Mouse (Mus musculus) adrenal gland, postnatal 14 days (tissue): ENCODE measurements at regions not wholly inside any gene's neighbourhood (a gene's known extent, or its start where the extent isn't known, plus 50 kb on each side); places are given as distances from the start of the nearest gene placed in this dataset.
"Not testable (repeated sequence)": the region's sequence is repeated elsewhere in the genome, so short reads cannot be mapped to it uniquely, and the experiment has no call there.

ENCODE experiments used
- DNase-seq: peaks from one replicate; pipeline ENCODE4 v3.0.0; 2021; ENCODE audit warnings: mixed read lengths

DNA sequence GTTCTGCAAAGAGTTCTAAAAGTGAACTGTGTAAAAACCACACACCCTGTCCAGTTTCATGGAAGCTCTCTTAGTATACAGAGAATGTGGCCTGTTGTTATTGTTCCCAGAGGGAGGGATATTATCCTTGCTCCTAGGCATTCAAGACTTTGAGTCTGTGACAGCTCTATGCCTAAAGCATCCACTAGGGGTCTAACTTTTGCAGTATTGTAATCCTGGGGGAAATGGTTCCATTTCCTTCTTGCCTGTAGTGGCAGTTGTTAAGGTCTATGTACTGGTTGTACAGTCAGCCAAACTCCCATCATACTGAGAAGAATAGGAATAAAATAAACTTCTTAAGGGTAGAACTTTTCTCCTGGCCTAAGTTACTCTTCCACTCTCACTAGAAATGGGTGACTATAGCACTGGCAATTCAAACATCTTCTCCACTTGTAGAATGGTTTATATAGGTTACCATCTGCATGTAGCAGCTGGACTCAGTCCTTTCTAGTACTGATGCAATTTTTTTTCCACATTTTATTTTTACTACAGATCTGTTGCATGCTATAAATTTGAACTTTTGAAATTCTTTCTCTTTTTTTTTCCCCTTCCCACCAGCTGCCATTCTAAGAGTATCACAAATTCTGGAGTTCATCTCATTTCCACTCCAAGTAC is 51.4 kb upstream of the Dpt start:
- DNase-seq, result peak; percentile 31

DNA sequence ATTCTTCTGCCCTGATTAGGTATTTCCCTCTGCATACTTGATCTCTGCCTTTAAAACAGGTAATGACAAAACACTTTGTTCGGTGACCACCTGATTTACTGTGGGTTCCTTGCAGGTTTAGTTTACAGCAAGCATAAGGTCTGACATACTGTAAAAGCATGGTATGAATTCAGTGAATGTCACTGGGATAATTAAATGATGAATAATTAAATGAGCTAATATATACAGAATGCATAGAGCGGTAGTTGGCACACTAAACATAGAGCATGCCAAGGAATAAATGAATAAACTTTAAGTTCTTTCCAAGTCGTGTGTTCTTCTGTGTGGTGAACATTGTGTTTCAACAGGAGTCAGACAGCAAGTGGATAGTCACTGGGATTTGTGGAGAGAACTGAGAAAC is 51.9 kb upstream of the Dpt start:
- no peak for DNase-seq

DNA sequence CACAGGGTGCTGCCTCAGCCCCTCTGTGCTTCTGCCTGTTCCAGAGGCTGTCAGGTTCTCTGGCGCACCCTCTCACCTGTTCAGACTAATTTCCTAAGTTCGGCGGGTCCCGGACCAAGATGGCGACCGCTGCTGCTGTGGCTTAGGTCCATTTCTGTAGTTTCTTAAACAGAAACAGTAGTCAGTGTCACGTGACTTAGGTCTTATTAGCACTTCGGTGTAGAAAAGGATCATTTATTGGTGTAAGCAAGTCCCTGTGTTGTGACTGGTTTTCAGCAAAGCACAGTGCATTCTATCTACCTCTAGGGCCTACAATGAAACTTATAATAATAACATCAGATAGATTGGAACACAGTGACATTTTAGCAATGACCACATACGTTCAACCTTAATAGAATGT is 53.5 kb upstream of the Dpt start:
- DNase-seq, result not testable (repeated sequence)

DNA sequence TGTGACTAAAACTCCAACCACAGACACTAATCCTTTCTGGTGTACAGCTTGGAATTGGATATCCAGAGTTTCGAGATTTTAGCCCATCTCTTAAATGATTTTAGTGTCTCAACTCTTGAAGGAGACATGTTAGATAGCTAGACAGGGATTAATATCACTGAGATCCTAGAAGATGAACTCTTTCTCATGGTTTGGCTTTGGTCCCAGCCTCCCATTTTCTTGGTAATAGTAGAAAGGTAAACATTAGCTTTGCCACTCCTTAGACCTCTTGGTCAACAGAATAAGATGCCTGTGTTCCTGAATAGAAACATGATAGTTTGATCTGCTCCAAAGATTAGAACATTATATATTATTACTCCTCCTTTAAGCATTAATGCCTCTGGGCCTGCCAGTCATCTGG is 60.8 kb upstream of the Dpt start:
- DNase-seq, result no peak

DNA sequence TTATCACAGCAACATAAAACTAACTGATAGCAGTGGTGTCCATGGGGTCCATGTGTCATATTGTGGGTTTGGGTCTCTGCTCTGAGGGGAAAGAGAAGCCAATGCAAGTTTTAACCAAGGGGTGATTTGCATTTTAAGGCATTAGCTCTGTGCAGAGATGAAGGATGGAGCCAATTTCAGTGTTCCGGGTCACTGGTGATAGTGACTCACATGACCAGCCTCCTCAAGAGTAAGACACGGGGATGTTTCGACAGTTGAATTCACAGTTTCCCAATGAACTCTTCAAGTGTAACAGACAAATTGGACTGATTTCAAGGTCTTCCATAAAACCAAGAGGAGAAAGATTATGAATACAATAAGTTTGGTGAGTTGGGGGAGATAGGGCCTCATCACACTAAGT is 62.7 kb upstream of the Dpt start:
- no peak for DNase-seq

DNA sequence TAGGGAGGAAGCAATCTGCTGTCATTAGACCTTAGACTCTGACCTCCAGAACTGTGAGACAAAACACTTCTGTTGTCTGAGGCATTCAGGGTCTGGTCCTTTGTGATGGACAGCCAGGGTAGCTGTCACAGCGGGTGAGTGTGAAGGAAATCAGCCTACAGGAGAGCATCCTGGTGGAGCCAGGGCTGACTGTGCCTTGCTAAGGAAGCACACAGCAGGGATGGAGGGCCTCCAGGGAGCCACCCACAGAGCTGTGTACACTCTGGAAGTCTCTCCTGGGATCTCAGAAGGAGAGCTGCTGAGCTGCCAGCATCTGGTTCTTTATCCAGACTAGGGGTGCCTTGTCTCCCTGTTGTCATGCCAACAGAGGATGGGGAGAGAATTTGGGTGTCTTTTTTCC is 74.4 kb upstream of the Dpt start:
- DNase-seq, result no peak

DNA sequence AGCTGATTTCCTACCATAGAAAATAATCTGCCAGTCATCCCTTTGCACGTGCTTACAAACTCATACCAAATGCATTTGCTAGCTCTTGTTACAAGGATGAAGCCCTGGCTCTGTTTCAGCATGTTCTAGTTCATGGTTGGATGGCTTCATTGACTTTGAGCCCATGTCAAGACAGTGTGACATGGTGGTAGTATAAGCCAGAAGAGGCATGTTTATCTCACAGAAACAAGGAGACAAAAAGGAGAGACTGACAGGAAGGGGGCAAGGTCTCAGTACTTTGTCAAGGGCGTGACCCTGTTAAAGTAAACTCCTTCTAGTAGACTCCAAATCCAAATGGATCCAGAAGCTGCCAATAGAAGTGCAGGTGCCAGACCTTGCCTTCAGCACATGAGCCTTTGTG is 81.5 kb upstream of the Dpt start:
- DNase-seq, result no peak

DNA sequence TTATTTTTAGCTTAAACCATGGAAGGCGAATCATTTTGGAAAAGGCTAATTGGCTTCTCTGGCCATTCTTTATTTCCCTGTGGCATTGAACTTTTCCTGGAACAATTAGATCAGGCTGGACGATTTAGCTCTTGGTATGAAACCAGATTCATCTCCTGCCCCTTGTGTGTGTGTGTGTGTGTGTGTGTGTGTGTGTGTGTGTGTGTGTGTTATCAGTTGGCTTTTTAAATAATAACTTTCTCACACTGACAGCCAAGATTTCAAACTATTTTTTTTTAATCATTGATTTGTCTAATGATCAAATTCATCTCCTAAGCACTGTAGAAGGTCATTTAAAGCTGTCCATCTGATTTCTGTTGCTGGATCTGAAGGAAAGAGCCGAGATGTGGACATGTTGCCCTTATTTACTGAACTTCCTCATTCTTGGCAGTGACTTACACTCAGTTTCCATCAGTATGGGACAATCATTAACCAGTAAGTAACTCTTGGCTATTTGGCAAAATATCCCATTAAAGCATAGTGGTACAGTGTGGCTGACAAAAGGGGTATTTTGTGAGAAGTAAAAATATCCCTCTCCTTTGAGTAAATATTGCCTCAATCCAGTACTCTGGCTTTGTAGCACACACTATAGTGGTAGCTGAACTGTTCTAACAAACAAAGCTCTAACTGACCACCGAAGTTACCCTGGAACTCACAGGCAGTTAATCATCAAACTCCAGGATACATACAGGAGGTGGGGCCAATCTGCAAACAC is 82.5 kb upstream of the Dpt start:
- DNase-seq, result no peak

DNA sequence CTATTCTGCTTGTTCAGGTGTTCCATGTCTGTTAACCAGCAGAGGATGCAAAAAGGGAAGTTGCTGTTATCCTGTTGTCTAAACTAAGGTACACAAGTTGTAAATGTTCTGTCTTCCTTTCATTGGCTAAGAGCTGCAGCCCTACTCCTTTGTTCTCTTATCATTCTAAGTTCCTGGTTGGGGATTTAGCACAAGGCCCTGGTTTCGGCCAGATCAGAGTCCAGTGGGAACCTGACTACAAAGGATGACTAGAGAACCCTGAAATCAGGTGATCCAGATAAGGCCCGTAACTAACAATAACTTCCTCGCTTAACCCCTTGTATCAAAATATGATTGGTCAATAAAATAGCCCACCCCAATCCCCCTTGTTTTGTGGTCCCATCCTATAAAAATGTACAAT is 83.9 kb upstream of the Dpt start:
- no peak for DNase-seq

DNA sequence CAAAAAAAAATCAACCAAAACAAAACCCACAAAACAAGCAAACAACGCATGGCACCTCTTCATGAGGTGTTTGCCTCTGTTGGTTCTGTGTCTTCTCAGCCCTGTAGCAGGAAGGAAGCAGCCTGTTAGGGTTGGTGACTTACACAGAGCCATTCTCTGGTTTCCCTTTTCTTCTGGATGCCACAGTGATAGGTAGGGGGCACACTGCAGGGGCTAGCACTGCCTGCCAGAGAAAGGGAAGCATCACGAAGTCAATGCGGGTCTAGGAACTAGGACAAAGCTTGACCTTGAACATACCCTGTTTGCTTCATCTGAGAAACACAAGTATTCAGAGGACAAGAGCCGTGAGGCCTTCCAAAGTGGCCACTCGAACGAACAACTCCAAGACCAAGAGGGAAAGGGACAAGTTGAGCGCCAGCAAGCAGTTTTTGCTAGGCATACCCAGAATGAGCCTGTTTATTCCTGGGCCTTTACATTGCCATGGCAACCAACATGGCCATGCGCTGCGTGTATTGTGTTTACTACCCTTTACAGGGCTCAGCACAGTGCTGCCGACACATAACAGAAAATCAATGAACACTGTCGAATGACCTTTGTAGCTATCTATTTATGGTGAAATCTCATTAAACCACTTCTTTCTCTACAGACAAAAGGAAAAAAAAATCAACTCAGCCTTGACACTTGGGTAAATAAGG is 91.9 kb upstream of the Dpt start:
- no peak for DNase-seq

DNA sequence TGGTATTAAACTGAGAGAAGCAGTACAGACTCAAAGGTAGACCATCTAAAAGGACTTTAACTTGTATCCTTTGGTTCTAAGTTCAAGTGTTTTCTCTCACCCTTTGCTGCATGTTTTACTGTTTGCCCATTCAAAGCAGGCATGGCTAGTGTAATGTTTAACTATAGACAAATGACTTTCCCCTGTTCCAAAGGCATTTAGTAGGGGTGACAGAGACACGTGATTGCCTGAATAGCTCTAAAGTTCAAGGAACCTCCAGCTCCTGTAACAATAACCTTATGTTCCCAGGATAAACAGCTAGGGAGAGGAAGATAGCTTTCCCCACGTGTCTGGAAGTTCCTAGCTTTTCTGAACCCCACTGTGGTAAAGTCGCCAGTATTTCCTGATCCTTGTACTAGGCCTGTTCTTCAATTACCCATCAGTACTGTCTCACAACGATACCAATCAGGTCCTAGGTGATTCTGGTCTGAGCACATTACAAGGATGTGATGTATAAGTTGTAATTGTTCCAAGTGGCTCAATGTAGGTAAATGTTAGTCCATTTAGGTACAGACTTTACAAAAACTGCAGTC is 92.8 kb upstream of the Dpt start:
- no peak for DNase-seq

DNA sequence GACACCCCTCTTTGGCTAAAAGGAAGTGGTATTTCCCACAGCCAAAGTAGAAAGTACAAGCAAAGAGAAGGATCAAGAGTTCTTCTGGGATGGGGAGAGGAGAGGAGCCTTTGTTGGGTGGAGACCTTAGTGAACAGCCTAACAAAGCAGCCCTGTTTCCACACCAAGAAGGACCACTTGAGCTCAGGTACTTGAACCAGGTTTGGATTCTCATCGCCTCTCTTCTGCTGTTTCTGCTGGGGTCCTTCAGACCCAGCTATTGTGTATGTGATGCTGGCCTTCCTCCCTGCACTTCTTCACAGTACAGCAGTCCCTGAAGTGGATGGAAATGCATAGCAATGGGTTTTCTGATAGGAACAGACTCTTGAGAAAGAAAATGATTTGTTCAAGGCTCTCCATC is 106.4 kb upstream of the Dpt start:
- no peak for DNase-seq

DNA sequence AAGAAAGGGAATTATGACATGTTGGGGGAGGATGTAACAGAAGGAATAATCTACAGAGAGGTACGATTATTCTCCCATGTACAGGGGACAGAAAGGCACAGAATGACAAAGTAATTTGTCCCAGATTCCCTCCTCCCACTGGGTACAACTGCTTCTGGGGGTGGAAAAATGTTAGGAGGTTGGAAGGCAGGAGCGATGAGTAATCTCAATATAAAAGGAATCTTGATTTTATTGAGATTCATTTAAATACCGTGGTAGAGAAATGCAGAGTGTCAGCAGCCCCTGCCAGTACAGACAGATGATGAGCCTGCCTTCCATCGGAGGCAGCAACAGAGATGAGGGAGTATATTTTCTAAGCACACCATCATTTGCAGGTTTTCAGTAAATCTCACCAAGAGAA is 107.1 kb upstream of the Dpt start:
- no peak for DNase-seq

DNA sequence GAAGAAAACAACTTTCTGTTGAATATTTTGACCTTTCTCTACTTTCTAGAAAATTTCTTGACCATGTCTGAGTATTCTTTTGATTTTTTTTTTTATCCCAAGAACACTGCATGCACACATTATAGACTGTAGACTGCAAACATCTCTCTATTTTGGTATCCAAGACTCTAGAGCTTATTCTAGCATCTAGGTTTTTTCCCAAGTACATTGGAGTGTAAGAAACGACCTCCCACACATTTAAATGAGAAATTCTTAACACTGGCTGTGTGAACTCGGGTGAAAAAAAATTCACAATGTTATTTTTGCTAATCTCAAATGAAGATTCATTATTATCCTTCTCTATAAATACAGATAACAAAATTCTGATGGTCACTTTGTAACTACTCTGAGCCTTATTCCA is 112.0 kb upstream of the Dpt start:
- no peak for DNase-seq

DNA sequence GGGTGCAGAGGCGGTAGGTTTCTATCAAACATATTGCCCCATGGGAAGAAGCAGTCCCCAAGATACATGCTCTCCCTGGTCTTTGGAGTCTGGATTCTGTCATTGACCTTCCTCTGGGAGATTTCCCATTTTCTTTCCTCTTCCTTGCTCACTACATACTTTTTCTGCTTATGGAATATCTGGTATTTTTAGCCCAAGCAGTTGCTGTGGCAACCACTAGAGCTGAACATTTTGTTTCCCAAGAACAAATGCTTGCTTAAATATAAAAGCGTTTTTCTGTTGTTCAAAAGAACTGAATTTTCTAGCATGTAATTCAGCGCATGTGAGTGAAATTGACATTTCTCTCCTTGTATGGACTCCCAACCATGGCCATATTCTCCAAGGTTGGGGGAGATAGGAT is 112.7 kb upstream of the Dpt start:
- no peak for DNase-seq

DNA sequence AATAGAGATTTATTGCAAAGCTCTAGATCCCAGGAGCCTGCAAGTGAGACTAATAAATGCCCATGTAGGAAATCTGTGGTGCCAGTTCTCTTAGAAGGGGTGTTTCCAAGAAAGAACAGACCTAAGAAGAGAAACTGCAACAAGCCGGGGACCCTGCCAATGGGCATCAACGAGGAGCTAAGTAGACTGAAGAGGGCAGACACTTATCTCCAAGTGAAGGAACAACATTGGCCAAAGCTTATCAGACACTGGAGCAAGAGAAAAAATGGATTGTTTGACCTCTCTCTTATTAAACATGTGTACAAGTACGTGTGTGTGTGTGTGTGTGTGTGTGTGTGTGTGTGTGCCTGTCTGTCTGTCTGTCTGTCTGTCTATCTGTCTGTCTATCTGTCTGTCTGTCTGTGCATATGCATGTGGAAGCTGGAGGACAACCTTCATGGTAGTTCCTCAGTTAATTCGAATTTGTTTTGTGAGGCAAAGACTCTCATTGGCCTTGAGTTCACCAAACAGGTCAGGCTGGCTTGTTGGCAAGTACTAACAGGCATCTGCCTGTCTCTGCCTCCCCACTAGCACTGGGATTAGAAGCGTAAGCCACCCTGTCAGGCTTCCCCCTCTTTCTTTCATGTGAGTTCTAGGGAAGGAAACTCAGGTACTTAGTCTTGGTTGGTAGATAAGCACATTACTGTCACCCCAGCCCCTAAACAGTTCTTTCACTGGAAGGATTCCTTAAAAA is 113.4 kb upstream of the Dpt start:
- no peak for DNase-seq

DNA sequence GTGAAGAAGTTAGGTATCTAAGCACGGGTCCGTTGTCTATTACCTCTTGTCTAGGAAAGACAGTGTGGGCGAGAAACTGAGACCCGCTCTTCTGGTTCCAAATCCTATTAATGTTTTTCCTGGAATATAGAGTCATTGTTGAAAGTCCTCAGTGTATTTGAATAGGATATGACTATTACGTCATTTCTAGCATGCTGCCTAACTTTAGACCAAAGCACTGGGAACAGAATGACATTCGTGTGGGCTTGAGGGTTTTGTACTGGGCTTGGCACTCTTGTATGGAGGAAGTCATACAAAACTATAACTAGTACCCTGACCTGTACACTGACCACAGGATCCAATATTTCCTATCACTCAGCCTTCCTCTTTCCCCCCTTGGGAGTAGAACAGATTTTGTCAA is 114.0 kb upstream of the Dpt start:
- DNase-seq, result no peak

DNA sequence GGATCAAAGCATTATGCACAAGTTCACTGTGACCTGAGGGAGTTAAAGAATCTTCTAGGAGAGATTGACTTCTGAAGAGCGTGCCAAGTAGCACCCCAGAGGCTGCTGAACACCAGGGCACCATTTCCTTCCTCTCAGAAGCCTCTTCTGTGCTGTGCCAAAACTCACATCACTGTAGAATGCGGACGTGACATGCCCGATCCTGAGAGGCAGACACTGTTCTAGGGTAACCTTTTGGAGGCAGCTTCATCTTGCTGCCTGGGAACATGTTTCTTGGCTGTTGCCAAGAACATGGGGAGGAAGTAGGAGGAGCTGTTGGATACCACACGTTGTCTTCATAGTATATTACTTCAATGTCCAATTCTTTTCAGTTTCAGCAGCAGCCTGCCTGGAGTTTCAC is 114.9 kb upstream of the Dpt start:
- peak; percentile 42 for DNase-seq

DNA sequence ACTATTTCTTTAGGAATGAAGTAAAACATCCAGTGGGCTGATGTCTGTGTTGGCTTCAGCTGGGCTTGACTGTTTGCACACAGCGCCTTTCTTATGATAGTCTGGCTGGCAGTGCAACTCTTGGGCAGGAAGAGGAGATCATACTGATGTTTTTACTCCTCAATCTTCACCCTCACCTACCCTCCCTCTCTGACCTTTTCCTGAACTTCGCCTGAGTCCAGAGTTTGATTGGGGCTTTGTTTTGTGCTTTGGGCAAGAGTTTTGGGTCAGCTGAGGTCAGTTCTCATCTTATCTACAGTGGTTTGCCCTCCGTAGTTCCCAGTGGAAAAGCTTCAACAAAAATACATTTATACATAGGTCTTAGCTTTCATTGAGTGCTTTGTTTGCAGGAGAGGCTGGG is 118.1 kb upstream of the Dpt start:
- DNase-seq, result no peak

DNA sequence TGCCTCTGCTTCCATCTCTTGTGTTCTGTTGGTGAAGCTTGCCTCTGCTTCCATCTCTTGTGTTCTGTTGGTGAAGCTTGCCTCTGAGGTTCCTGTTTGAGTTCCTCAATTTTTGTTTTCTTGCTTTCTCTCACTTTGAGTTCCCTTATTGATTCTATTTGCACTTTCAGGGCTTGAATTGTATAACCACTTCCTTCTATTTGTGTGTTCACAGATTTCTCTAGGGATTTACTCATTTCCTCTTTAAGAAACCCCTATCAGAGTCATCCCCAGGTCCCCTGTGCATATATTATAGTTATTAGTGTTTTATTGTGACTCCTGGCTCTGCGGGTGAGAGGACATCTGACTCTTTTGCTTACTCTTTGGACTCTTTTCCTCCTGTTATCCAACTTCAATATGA is 144.2 kb upstream of the Dpt start:
- DNase-seq, result no peak

DNA sequence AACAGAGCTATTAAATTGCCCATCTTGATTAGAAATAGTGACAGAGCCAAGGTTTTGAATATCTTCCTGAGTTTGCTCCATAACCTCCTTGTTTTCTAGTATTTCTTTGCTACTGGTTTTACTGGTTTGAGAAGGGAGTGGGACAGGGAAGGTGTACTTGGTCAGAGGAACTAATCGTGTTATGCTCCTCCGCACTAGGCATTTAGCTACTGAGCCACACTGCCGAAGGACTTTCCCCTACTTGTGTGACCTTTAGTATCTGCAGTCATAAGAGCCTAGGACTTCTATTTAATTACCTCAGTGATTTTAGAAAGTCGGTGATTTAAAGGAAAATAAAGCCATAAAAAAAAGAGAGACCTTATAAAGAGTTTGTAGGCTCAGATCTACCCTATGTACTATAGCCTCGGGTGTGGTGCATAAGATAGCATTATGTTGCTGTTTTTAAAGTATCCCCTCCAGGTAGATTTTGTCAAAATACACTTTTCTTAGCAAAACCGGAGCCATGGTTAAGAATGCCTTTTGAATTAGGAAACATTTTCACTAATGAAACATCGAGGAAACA is 158.5 kb upstream of the Dpt start:
- no peak for DNase-seq

DNA sequence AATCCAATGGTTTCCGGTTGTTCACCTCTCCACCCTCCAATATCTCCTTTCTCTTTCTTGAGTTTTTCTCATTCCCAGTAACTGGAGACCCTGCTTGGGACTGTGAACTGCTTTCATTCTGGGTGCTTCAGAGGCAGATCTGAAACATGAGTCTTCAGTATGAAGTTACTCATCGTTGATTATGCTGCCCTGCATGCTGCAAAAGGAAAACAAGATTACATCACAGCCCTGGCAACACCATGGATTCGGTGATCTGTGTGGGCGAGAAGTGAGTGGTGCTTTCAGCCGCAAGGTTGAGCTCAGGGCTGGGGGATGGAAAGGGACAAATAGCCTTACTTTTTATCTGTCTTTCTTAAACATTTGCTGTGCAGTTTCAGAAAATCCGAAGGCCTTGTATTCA is 164.8 kb upstream of the Dpt start:
- DNase-seq, result peak; percentile 63
